Mouse (Mus musculus): ENCODE measurements at regions not wholly inside any gene's neighbourhood (a gene's known extent, or its start where the extent isn't known, plus 50 kb on each side); places are given as distances from the start of the nearest gene placed in this dataset.
"Not testable (repeated sequence)": the region's sequence is repeated elsewhere in the genome, so short reads cannot be mapped to it uniquely, and the experiment has no call there.

DNA sequence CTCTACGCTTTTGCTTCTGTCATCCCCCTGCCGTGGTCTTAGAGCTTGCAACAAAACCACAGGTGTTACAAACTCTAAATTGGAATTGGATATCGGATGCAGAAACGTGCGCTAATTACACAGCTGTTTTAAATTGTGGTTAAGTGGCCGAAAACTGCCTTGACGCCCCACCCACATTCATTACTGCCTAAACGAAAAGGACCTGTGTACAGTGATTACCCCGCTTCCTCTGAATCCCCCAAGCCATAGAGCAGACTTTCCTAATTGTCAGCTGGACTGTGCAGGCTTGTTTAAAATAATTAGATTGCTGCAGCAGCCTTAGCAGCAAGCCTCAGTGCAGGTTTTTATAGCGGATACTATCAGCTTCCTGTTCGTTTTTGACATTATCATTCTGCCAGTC, 94.7 kb downstream of the Cxxc4 start:
- no peak for DNase-seq

DNA sequence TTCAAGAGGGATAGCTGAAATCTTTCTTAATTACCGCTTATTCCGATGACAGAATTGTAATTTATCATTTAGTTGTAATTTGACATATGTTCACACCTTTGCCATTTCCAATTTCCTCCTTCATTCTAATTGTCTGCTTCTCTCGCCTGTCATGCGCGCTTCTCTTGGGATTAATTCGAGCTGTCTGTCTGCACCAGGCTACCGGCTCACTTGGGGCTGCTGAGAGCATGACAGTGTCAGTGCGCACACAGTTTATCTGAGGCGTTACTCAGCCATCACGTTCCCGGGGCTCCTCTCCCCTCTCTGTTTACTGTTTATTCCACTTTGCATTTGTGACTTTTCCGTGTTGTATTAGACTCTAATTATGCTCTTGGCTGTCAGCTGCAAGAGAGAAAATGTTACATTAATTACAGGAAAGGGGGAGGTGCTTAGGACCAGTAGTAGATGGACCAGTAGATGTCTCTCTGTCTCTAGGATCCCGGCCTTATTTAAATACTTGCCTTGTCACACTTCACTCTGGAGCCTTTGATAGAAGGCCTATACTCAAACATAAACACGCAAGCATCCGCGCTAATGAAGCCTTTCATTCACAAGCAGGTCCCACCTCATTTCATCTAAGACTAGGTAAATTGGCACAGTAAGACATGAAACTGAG, 95.3 kb downstream of the Cxxc4 start:
- no peak for DNase-seq

GRCm38 (mm10) chr3:134339093-134339695, 102.9 kb downstream of the Cxxc4 start:
- DNase-seq = not testable (repeated sequence)

DNA sequence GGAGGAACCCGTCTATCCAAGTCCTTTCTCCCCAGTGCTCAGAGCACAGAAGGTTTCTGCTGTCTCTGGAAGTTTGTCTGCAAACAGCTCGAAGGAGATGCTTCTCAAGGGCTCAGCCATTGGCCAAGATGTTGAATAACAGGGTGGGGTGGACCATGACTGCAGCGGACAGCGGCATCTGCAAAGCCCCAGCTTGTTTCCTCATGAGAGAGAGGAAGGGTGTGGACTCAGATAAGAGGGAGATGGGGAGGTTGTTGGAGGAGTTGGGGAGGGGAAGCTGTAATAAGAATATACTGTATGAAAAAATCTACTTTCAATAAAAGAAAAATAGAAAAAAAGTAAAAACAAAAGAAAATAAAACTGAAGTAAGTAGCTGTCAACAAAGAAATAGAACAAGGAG, 129.7 kb downstream of the Cxxc4 start:
- no peak for DNase-seq

DNA sequence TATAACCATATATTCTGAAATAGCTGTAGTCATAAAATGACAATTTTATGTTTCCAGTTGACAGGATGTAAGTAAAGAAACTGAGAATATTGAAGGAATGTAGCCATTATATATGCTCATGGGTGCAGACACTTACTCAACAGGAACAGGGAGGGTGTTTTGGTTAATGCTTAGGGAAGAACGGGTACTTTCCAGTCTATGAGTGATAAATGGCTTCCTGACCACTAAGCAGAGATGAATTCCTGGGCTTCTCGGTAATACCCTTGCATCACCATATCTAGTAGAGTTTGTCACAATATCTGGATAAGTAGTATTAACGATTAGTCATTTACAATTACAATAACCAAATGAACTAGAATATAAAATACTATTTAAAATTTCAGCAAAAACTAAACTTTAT, 130.5 kb downstream of the Cxxc4 start:
- no peak for DNase-seq

DNA sequence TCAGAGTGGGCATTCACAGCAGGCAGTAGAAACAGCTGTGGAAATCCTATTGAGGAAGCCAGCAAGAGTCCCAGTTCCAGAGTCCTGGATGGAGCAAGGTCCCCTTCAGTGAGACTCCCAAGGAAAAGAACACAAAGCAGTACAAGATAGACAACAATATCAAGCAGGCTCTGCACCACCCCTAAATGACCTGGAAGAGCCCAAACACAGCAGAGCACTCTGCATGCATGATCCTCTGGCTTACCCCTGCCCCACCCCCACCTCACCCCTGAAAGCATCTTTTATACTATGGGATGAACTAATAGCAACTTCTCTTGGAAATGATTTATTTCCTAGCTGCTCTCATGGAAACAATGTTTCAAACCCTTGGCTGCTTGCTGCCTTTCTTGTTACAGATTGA, 132.3 kb downstream of the Cxxc4 start:
- DNase-seq = no peak

DNA sequence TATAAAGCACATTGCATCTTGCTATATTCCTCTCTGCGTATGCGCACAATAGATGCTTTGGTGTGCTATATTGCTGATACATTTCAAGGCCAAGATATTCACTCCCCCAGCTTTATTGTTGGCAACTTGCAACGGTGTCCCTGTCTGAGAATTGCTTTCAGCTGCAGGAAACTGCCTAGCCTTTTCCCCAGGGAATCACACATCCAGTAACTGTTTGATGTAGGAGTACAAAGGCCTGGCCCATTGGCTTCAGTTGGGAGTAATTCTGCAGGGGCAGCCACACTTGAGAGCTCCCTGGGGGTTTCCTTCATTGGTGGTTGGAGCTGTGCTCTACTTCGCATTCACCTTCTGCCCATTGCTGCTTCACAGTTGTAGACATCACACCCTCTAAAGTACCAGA, 132.8 kb downstream of the Cxxc4 start:
- no peak for DNase-seq

GRCm38 (mm10) chr3:134379549-134379948, 143.3 kb downstream of the Cxxc4 start:
- no peak for DNase-seq

DNA sequence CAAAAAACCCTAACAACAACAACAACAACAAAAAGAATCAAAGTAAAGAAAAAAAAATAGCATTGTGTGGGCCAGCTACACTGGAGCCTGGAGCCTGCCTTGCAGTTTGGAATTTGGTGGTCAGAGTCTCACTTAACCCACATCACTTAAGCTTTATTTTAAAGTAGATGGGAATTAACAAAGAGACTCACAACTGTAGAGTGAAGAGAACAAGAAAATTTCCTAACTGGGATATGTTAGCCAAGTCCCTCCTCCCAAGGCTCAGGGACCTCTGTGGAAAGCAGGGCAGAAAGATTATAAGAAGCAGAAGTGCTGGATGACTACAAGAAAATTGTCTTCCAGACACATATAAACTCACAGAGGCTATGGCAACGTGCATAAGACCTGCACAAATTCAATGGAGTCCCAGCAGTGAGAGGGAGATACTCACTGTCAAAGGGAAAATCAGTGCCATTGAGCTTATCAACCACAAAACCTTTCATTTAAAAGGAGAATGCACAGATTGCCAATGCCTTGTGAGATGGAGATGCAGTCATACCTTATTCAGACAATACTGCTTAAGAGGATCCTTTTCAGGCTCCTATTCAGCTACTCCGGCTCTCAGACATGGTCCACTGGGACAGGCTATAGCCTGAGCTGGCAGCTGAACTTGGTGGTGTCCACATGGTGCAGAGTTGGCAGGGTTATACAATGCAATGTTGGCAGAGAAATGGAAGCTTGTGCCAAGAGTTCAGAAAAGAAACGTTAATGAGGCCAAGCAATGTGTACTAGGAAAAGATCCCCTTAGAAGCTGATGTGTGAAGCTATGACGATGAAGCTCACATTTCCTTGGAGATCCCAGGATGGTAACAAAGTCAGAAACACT, 154.4 kb downstream of the Cxxc4 start:
- DNase-seq = peak in 1 of 2 experiments; percentile 13

GRCm38 (mm10) chr3:134400395-134401090, 164.3 kb downstream of the Cxxc4 start:
- DNase-seq = no peak

- DNase-seq = no peak
Measured at GRCm38 (mm10) chr3:134415606-134416328, 179.5 kb downstream of the Cxxc4 start.

GRCm38 (mm10) chr3:134427633-134428032, 191.3 kb downstream of the Cxxc4 start:
- no peak for DNase-seq

- no peak for DNase-seq
Measured at GRCm38 (mm10) chr3:134466611-134467010, 230.3 kb downstream of the Cxxc4 start.

- no peak for DNase-seq
Measured at GRCm38 (mm10) chr3:134487280-134487679, 251.0 kb downstream of the Cxxc4 start.

GRCm38 (mm10) chr3:134489966-134490543, 253.8 kb downstream of the Cxxc4 start:
- DNase-seq = no peak

GRCm38 (mm10) chr3:134509702-134510101, 273.4 kb downstream of the Cxxc4 start:
- no peak for DNase-seq

DNA sequence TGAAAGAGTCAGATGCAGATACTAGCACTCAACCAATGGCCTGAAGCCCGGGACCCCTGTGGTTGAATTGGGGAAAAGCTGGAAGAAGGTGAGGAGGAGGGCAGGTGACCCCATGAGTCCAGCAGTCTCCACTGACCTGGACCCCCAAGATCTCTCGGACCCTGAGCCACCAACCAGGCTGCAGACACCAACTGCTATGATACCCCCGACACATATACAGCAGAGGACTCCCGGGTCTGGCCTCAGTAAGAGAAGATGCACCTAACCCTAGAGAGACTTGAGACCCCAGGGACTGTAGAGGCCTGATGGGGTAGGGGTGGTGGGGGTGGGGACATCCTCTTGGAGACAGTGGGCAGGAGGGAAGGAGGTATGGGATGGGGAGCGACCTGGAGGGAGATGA, 289.5 kb downstream of the Cxxc4 start:
- DNase-seq = no peak

DNA sequence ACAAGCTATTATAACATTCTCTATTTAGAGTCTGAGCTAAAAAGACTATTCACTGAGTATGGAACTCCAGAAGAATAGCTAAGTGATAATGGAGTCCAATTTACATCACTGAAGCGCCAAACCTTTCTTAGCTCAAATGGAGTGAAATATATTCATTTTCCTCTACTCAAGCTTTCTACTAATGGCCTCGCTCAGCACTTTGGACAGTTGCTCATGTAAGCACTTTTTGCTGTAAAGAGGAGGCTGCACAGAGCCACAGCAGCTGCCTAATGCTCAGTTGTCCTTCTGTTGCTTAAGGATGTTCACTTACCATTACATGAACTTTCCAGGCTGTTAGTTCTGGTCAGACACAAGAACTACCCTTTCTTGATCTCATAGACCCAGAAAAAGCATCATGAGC, 268.7 kb upstream of the Tacr3 start:
- DNase-seq = no peak

DNA sequence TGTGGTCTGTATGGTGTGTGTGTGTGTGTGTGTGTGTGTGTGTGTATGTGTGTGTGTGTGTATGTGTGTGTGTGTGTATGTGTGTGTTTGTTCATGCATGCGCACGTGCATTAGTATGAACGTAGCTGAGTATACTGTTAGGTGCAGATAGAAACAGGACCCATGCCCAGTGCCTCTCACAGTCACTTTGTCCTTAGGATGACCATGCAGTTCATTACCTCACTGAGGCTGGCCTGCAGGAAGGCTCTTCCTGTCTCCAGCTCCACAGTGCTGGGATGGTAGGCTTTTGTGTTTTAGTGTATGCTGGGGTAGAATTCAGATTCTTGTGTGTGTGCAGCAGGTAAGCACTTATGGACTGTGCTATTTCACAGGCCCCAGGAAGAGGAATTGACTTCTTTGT, 250.0 kb upstream of the Tacr3 start:
- DNase-seq = no peak

- DNase-seq = no peak
Measured at GRCm38 (mm10) chr3:134588630-134589029, 240.2 kb upstream of the Tacr3 start.

- DNase-seq = no peak
Measured at GRCm38 (mm10) chr3:134602919-134603318, 225.9 kb upstream of the Tacr3 start.

- DNase-seq = no peak
Measured at GRCm38 (mm10) chr3:134605356-134605771, 223.4 kb upstream of the Tacr3 start.
